Mouse (Mus musculus) Muller cell, postnatal 12 days (primary cell): ENCODE results near the gene Cep170.
"Not testable (repeated sequence)": the region's sequence is repeated elsewhere in the genome, so short reads cannot be mapped to it uniquely, and the experiment has no call there.

Experiments used
- DNase-seq: peaks from one replicate; pipeline ENCODE4 v3.0.0-alpha.2; 2015; ENCODE audit errors: inconsistent ontology term

Cep170 gene

DNA sequence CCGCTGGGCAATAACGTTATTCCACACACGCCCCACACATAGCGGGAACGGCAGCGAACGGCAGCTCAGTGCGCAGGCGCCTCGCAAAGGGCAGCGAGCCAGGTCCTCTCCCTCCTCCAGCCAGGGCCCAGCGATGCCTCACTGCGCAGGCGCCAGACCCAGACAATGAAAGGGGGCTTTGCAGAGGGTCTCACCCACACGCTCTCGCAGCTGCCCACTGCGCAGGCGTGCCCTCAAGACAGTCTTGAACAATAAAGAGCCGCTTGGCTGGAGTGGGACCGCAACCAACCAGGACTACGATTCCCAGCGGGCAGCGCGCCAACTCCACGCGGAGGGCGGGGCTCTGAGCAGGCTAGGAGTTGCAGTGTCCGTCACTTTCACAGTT, at the start of gene Cep170:
Gene Cep170 (minus strand): TSS at position 32 of the 385 bp plus-strand sequence.
- DNase-seq = peak; percentile 99

GRCm38 (mm10) chr1:176861981-176862644, 48.2 kb upstream of the Cep170 start:
- DNase-seq = peak; percentile 28

DNA sequence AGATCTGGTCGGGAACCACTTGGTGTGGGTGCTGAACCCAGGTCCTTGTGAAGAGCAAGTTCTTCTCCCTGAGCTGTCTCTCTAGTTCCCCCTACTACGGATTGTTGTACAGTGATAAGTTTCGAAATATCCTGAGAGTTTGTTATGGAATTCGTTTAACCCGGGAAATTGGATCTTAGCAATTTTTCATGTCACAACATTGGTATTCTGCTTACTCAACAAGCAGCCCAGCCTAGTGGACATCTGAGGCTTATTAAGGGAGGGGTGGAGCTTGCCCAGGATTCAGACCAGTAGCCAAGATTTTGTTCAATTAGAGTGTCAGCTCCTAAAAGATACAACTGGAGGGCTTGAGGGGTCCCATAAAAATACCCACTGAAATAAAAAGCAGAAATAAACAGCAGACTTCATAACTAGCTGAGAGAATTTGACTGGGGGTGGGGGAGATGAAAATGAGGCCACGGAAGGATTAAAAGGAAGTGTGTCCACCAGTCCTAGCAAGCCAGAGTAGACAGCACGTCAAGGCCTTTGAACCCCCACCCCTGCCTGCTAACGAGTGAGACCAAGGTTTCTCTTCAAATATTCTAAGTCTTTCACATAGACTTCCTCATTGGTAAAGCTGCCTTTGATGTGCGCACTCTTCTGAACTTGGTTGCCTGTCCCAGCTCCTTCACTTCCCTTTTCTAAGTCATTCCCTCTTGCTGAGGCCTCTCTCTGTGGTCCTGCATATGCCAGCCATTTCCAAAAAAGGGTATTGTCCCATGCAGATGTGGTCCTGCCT, 39.1 kb upstream of the Cep170 start:
- peak; percentile 31 for DNase-seq

DNA sequence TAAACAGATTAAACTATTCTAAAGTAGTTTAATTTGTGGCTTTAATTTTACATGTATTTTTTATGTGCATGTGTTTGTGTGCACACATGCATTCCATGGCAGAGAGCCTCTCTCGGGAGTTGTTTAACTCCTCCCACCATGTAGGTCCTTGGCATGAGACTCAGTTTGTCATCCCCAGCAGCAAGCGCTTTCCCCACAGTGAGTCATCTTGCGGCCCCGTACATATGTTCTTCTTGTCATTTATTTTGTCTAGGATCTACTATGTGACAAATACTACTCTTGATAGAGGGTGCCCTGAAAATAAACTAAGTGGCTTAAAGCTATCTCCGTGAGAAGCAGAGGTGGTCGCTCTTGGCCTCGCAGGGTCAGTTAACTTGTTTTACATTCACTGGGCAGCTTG, 37.5 kb upstream of the Cep170 start:
- no peak for DNase-seq

- no peak for DNase-seq
Observed at GRCm38 (mm10) chr1:176849377-176849776, 35.5 kb upstream of the Cep170 start.

GRCm38 (mm10) chr1:176848613-176849290, 34.9 kb upstream of the Cep170 start:
- DNase-seq = no peak

DNA sequence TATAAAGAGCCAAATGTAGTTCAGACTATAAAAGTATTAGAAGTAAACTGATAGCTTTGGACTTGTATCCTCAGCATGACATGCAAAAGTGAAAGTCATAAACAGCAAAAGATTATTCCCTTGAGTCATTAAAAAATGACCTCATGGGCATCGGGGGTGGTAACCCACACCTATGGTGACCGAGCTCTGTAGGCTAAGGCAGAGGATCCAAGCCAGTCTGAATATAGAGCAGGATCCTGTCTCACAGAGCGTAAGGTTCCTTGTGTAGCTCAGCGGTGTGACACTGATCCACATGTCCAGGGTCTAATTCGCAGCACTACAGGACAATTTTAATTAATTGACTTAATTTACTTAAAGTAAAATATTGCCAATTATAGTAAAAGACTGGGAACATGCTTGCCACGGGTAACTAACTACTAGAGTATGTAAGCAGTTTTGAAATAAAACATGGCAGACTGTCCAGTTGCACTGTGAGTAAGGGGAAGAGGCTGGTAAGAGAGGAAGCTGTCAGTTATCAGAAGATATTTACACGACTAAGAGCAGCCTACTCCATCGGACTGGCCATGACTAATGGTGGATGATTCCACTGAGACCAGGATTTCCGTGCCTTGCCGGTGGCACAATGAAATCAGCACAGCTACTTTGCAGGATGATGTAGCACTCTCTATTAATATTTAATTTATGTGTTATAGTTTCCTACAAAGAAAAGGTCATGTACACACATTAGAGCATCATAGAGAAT, 33.4 kb upstream of the Cep170 start:
- no peak for DNase-seq

GRCm38 (mm10) chr1:176845082-176845977, 31.5 kb upstream of the Cep170 start:
- no peak for DNase-seq

DNA sequence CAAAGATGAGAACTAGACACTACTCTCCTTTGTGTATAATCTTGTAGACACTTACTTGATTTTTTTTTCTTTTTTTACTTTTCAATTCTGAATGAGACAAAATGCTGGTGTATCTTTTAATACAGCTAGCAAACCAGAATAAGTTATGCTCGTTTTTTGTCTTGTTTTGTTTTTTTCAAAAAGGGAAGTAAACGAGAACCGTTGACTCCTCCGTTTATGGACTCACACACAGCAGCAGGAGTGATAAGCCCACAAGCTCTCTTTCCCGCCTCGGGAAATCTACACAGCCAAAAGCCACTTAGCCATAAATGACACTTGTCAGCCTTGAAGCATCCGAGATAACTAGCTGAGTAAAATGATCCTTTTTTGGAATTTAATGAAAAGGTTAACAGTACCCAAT, 22.7 kb upstream of the Cep170 start:
- not testable (repeated sequence) for DNase-seq

DNA sequence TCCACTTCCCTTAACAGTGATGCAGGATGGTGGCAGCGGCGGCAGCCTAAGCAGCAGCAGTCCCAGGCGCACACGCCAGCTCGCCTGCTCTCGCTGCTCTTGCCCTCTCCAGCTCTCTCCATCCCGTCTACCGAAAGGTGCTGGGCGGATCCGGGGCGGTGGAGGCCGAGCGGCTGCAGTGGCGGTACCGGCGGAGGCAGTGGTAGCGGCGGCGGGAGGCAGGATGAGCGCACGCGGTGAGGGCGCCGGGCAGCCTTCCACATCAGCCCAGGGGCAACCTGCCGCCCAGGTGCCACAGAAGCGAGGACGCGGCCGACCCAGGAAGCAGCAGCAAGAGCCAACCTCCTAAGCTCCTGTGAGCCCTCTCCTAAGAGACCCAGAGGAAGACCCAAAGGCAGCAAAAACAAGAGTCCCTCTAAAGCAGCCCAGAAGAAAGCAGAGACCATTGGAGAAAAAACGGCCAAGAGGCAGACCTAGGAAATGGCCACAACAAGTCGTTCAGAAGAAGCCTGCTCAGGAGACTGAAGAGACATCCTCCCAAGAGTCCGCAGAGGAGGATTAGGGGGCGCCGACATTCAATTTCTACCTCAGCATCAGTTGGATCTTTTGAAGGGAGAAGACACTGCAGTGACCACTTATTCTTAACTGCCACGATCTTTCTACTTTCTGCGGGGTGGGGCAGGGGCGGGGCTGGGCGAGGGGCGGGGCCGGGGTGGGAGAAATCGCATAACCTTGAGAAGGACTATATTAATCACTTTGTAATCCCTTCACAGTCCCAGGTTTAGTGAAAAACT, 21.8 kb upstream of the Cep170 start:
- DNase-seq = peak; percentile 33

- no peak for DNase-seq
Observed at GRCm38 (mm10) chr1:176834880-176835279, 21.0 kb upstream of the Cep170 start.

DNA sequence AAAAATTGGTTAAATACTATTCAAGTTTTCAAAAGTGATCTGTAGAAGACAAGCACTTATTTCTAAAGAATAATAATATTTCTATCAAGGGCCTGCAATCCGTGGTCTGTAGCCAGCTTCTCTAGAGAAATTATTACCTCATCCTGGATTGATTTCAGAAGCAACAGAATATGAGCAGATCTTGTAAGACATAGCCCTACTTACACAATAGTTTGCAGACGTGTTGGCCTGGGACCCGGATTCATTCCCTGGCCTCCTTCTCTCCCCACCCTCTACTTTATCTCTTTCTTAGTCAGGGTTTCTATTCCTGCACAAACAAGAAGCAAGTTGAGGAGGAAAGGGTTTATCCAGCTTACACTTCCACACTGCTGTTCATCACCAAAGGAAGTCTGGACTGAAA, 20.1 kb upstream of the Cep170 start:
- DNase-seq = no peak

DNA sequence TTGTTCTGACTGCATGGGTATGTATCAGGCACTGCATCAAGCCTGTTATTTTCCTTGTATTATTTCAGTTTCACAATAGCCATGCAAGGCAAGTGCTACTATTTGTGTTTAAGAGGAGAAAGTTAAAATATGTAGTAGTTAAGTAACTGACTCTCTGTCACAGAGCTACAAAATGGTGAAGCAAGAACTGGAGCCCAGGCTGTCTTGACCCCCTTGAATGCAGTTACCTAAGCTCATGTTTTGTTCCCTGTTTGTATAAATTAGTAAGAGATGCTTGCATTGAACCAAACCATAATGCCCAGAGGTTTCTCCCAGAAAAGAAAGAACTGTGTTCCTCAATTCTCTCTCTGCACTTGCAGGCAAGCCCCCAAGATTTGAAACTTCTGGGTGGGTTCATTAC, 19.4 kb upstream of the Cep170 start:
- DNase-seq = no peak

GRCm38 (mm10) chr1:176832607-176833006, 18.7 kb upstream of the Cep170 start:
- peak; percentile 33 for DNase-seq

DNA sequence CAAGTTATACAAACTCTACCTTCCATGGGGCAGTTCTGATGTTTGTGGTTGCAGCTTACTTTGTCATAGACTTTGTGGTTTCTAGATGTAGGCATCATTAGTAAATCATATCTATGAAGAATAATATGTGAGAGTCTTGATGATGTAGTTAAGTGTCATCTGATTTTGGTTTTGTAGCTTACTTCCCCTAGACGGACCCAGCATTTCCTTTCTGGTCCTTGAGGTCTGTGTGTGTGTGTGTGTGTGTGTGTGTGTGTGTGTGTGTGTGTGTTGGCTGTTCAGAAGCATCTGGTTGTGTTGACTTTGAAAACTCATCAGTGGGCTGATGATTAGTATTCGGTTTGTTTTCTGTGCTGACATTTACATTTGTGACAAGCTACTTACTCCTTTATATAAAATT, 18.2 kb upstream of the Cep170 start:
- DNase-seq = no peak

DNA sequence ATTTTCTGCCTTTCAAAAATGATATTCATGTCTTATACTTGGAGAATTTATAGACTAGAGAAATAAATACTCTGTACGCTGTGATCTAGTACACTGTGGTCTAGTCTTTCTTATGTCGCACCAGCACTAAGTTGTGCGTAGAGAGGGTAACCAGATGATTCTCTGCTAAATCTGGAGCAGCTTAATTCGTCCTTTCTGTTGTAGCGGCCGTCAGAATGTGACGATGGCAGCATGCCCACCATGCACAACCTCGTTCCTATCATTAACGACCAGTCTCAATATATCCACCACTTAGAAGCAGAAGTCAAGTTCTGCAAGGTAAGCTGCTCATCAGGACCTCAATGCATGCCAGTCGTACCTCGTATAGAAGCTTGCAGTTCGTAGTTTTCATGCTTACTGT, 14.8 kb upstream of the Cep170 start:
- no peak for DNase-seq

GRCm38 (mm10) chr1:176827945-176828485, 14.1 kb upstream of the Cep170 start:
- DNase-seq = no peak

- DNase-seq = peak; percentile 62
Observed at GRCm38 (mm10) chr1:176827365-176827764, 13.5 kb upstream of the Cep170 start.

GRCm38 (mm10) chr1:176826931-176827330, 13.1 kb upstream of the Cep170 start:
- no peak for DNase-seq

DNA sequence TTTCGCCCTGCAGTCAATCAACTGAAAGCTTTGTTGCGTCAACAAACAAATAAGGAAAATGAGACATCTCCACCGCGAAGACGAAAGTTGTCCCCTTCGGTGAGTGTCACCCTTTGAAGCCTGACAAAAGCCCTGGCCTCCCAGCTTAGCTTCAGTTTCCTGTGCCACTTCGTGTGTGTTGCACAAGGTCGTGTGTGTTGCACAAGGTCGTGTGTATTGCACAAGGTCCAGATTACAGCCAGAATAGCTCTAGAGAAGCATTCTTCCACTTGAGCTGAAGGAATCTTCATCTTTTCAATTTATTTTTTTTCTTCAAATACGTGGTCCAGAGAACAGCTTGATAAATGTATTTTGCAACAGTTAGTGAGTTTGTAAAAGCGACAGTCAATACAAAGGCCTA, 12.3 kb upstream of the Cep170 start:
- DNase-seq = no peak
